Mouse (Mus musculus) cerebellum, adult 18-20 months (tissue): Measurements from ENCODE around the gene Matn4.

Experiments
- DNase-seq, 2 experiments: peaks; one replicate each; pipeline ENCODE4 v3.0.0; 2021

Matn4 gene

DNA sequence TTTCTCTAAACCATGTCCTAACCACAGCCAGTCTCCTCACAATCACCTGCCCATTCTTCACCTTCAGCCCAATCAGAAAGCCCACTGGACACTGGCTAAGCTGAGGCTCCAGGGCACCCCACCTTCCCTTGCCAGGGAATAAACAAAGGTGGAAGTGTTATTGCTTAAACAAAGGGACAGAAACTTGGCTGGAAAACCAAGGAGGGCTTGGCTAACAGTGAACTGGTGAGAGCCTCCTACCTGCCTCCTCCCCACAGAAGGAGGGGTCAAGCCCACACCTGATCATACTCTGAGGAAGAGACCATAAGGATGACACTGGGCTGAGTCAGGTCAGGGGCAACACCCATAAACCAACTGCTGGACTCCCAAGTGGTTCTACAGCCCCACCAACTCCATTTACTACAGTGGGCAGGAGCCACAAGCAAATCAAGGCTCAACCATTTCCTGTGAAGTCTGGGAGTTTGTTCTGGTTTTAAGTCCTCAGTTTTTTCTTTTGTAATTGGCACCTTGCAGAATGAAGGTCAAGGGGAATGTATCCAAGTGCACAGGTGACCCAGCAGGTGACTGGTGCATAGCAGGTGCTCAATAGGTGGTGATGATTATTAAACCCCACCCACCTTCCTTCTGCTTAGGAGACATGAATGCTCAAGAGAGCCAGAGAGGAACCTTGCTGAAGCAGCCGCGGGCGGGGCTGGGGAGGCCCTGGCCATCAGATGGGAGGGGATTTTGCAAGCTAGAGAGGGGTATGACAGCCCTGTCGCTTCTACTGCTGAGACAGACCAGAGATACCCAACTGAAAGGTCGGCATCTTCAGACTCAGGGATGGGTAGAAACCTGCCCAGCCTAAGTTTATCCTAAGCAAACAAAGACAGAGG lies 30.5 kb upstream of the Matn4 start:
- DNase-seq: no peak

DNA sequence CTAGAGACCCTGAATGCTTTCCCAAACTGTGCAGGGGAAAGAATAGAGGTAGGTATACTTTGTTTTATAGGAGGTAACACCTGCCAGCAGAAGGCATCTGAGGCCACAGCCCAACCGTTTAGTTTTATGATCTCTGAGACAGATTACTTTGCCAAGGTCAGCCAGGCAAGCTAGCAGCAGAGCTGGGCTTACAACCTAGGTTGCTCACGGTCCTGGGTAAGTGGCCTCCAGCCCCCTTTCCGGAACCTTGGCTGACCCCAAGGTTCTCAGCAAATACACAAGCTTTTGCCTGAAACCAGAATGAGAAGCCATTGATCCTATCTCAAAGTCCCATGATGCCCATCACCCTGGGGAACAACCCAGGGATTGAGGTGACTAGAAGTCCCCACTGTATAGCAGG lies 29.7 kb upstream of the Matn4 start:
- DNase-seq: no peak

DNA sequence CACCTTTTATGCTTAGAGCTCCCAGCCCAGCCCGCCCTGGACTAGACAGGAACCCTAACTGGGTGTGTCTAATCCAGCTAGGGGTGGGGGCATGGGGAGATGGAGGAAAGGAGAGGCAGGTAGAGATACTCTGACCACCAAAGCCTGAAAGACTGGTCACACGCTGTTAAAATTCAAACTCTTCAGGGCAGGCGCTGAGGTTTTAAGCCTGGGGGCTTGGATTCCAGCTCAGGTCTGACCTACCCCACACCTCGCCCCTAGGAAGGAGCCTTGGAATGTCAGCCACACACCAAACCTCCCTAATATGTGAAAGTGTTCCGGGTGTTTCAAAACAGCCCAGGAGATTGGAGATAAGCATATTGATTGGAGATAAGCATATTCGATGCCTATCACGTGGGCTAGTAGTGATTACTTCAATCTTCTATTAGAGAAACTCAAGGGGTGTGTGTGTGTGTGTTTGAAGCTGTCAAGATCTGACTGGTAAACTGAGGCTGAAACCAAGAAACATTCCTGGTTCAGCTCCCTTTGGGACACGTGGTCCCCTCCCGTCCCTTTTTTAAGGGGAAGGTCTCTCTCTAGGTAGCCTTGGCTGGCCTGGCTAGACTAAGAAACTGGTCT lies 28.4 kb upstream of the Matn4 start:
- no peak for DNase-seq

- DNase-seq: no peak
Observed at GRCm38 (mm10) chr2:164432541-164433191, 27.7 kb upstream of the Matn4 start.

DNA sequence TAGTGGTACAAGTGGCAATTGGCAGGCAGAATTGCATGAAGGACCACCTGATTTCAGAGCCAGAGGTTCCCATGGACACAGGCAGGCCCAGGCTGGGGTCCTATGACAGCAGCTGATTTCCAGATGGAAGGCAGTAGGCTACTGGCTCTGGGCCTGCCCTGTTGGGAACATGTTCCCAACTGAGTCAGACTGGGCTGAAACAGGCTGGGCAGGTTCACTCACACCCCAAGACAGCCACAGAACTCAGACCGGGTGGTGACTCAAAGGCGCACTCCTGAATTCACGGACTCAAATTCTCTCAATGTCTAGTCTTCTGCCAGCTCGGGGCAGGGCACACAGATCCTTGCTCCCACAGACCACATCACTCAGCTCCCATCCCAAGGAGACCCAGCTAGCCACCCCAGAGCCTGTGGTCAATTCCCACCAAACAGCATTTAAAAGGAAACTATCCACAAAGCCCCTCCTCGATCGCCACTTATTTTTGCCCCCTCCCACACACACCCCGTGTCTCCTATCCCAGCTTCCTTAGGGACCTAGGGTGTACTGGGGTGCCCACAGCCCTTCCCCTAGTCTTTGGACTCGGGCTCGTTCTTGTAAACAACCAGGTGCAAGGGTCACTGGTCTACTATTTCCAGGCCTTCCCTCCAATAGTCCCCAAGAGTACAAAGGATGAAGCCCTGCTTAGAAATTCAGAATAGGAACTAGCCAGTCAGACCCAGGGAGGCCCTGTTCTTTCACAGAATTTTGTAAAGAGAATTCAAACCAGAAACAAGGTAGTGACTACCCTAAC lies 26.9 kb upstream of the Matn4 start:
- DNase-seq: no peak

- DNase-seq: no peak
Observed at GRCm38 (mm10) chr2:164430697-164431096, 25.7 kb upstream of the Matn4 start.

- no peak for DNase-seq
Observed at GRCm38 (mm10) chr2:164429881-164430615, 25.1 kb upstream of the Matn4 start.

DNA sequence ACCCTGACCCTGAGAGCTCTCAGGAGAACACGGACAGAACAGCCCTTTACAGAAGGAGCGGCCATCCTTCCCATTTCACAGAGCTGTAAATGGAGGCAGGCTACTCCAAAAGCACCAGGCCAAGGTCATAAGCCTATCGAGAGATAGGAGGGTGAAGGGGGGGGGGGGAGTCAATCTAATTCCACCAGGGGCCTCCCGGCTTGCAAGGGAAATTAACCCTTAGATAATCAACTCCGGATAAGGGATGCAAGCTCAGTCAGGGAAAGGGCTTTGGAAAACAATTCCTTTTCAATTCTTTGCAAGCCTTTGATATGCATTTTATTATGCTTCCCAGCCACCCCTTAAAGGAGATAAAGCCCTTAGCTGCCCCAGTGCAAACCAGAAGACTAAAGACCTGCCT lies 23.5 kb upstream of the Matn4 start:
- DNase-seq: no peak

- no peak for DNase-seq
Observed at GRCm38 (mm10) chr2:164426952-164427351, 22.0 kb upstream of the Matn4 start.

DNA sequence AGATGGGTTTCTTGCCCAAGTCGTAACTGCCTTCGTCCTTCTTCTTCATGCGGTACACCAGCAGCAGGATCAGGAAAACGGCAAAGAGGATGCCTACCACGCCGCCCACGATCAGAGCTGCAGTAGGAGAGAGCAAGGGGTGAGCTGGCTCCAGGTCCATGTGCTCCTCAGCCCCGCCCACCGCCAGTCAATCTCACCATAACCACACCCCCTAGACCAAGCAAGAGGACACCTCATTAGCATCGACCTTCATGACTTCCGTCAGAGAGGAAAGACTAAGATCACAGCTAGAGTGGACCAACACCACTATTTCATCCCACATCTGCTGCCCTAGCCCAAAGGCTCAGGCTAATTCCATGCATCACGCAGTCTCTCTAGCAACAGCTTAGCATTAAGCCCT lies 21.2 kb upstream of the Matn4 start:
- DNase-seq: no peak

GRCm38 (mm10) chr2:164425401-164425800 lies 20.4 kb upstream of the Matn4 start:
- DNase-seq: no peak

GRCm38 (mm10) chr2:164424406-164424805 lies 19.4 kb upstream of the Matn4 start:
- DNase-seq: no peak

- DNase-seq: peak in 1 of 2 experiments; percentile 16
Observed at GRCm38 (mm10) chr2:164423464-164423863, 18.5 kb upstream of the Matn4 start.

DNA sequence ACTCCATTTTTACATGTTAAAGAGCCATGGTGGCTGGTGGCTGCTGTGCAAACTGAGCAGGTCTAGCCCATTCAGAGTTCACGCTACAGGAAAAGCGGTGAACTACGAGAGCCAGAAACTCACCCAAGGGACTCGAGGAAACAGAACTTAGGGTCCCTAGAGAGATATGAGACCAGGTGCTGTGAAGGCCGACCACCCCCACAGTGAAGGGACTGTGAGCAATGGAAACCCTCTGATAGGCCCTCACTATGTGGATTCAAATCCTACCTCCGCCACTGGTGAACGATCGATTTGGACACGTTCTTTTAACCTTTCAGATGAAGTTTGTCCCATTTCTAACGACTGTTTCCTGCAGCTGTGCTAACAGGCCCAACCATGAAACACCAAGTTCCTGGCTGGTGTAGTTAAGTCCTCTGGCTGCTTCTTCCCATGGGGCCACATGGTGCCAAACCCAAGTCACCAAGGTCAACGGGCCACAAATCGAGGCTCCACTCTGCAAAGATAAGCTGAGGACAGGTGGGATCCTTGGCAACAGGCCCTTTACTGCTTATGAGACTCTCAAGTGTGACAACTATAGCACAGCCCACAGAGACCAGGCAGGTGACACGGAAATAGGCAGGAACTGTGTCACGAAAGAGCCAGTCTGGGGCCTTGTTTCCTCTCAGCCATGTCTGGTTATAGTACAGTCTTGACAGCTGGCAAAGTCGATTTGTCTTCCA lies 17.9 kb upstream of the Matn4 start:
- DNase-seq: no peak

DNA sequence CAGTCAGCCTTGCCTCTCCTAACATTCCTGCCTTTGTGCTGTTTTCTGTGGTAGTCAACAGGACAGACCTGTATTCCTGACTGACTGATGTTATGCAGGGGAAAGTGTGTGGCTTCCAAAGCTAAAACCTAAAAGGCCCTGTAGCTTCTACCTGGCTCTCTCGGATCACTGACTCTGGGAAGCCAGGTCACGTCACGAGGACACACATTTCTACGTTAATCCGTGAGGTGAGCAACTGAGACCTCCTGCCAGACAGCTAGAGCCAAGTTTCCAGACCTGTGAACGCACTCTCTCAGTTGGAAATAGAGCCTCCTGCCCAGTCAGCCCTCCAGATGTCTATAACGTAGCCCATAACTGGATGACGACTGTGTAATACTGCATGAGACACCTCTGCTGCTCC lies 17.0 kb upstream of the Matn4 start:
- no peak for DNase-seq

- no peak for DNase-seq
Observed at GRCm38 (mm10) chr2:164421306-164421705, 16.3 kb upstream of the Matn4 start.

GRCm38 (mm10) chr2:164419489-164419888 lies 14.5 kb upstream of the Matn4 start:
- no peak for DNase-seq

- no peak for DNase-seq
Observed at GRCm38 (mm10) chr2:164418308-164418875, 13.4 kb upstream of the Matn4 start.

DNA sequence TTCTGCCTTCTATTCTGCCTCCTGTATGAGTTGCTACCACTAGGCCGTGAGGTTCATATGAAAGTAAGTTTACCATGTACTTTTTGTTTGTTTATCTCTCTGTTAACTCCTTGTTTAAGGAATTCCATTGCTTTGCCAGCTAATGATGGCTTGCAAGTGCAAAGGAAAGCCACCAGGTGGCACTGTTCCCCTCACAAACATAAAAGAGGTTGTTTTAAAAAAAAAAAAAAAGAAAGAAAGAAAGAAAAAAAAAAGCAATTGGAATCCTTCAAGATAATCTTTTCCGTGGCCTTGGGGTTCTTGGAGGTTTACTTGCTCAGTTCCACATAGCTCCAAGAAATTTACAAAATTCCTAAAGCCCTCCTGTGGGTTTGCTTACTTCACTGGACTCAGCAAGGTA lies 12.2 kb upstream of the Matn4 start:
- peak in 1 of 2 experiments; percentile 17 for DNase-seq

DNA sequence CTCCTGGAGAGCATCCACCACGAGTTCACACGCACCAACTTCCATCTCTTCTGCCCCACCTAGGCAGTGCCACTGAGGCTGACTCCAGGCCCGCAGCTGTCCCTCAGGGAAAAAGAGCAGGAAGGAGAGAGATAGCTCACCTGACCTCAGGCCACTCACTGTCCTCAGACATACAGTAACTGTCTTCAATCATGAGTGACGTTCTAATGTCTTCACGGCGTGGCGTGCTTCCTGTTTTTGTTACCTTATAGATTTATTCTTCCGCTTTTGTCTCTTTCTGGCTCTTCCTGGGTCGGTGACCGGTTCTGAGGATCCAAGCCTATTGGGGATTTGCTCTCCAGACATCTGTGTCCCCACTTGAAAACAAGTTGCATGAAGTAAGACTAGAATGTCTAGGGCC lies 9.6 kb upstream of the Matn4 start:
- DNase-seq: no peak

- no peak for DNase-seq
Observed at GRCm38 (mm10) chr2:164414167-164414566, 9.2 kb upstream of the Matn4 start.
